Mouse (Mus musculus): ENCODE results near the gene Nek10. TPM values are rescaled to one million over a fixed set of nuclear protein-coding genes. Genes with fewer than 3 reads are reported as not detected.
A peak's percentile ranks its signal among the peaks of the same experiment; 100 is the strongest.
"Not testable (repeated sequence)": the region's sequence is repeated elsewhere in the genome, so short reads cannot be mapped to it uniquely, and the experiment has no call there.

Nek10 gene
- polyA plus RNA-seq (2016; fragmentation: Nextera tagmentation; extraction: Ambion mirVana): not detected in 2 replicates

DNA sequence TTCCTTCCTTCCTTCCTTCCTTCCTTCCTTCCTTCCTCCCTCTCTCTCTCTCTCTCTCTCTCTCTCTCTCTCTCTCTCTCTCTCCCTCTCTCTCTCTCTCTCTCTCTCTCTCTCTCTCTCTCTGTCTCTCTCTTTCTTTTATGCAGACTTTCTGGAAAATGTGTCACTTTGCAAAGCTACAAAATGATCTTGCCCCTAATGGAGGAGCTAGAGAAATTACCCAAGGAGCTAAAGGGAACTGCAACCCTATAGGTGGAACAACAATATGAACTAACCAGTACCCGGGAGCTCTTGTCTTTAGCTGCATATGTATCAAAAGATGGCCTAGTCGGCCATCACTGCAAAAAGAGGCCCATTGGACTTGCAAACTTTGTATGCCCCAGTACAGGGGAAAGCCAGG is at the start of gene Nek10:
Gene Nek10 (plus strand): TSS at position 301 of the 400 bp plus-strand sequence.
- not testable (repeated sequence) for H3K4me1 ChIP-seq; H3K27ac ChIP-seq (replicated peaks); H3K9me3 ChIP-seq (replicated peaks); H3K4me3 ChIP-seq; DNase-seq (ENCODE audit: low spot score); H3K27me3 ChIP-seq (ENCODE audit: low read depth, poor library complexity, severe bottlenecking)
- 53% methylated on average over 2 of the region's 2 CpGs for WGBS
- peaks cover 25% of the 10 kb centered on the region for H3K36me3 ChIP-seq

DNA sequence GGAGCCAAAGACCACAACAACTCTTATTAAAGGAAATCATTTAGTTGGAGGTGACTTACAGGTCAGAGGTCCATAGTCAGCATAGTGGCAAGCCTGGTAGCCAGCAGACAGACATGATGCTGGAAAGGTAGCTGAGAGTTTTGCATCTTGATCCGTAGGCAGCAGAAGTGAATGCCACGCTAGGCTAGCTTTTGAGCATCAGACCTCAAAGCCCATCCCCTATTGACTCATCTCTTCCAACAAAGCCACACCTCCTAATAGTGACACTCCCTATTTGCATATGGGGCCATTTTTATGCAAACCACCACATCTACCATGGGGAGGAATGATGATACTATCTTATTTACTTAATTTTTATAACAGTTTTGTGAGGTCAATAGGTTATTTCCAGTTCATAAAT is 22.0 kb upstream of the Nek10 start:
- DNase-seq (ENCODE audit: low spot score): no peak
- H3K4me1 ChIP-seq: no peaks in the 10 kb centered on the region
- WGBS: 85% methylated on average over 2 of the region's 2 CpGs
- H3K36me3 ChIP-seq: peaks cover 98% of the 10 kb centered on the region
- H3K9me3 ChIP-seq (replicated peaks): no peaks in the 10 kb centered on the region
- no peak overlapping the region for H3K4me3 ChIP-seq
- no peak overlapping the region for H3K27ac ChIP-seq (replicated peaks)
- H3K27me3 ChIP-seq (ENCODE audit: low read depth, poor library complexity, severe bottlenecking): no peaks in the 10 kb centered on the region

DNA sequence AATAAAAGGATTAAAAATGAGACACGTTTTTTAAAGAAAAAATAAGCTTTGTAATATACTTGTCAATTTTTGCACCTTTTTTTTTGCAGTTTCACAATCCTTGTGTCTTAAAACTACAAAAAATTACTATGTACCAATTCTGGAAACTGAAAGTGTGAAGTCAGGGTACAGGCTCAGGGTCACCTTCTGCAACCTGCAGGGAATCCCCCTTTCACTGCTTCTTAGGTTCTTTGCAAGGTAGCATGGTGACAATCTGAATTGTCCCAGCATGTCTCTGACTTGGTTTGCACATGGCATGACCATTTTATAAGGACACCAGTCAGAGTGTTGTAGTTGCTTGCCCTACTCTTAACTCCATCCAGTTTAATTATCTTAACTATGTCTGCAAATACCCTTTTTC is 19.0 kb upstream of the Nek10 start:
- Histone ChIP-seq H3K9me3 (replicated peaks) (no peaks in the 10 kb centered on the region), H3K36me3 (peaks cover 97% of the 10 kb centered on the region), H3K27me3 (ENCODE audit: low read depth, poor library complexity, severe bottlenecking) (no peaks in the 10 kb centered on the region), H3K4me1 (no peaks in the 10 kb centered on the region), H3K27ac (replicated peaks) (no peak overlapping the region), H3K4me3 (no peak overlapping the region)
- DNase-seq (ENCODE audit: low spot score): no peak
- WGBS: 89% methylated on average over 1 of the region's 1 CpGs

DNA sequence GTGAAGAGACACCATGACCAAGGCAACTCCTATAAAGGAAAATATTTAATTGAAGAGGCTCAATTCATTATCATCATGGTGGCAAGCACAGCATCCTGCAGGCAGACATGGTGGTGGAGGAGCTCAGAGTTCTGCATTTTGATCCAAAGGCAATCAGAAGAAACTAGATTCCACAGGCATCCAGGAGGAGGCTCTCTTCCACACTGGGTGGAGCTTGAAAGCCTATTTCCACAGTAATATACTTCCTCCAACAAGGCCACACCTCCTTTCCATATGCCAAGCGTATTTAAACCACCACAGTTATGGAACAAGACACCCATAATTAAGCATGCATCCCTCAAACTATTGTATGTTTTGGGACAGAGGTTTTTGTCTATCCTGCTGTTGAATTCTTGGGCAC is 16.2 kb upstream of the Nek10 start:
- H3K27ac ChIP-seq (replicated peaks): no peak overlapping the region
- no peaks in the 10 kb centered on the region for H3K4me1 ChIP-seq
- H3K27me3 ChIP-seq (ENCODE audit: low read depth, poor library complexity, severe bottlenecking): no peaks in the 10 kb centered on the region
- WGBS: 96% methylated on average over 1 of the region's 1 CpGs
- peaks cover 94% of the 10 kb centered on the region for H3K36me3 ChIP-seq
- DNase-seq (ENCODE audit: low spot score): no peak
- H3K4me3 ChIP-seq: no peak overlapping the region
- H3K9me3 ChIP-seq (replicated peaks): no peaks in the 10 kb centered on the region

DNA sequence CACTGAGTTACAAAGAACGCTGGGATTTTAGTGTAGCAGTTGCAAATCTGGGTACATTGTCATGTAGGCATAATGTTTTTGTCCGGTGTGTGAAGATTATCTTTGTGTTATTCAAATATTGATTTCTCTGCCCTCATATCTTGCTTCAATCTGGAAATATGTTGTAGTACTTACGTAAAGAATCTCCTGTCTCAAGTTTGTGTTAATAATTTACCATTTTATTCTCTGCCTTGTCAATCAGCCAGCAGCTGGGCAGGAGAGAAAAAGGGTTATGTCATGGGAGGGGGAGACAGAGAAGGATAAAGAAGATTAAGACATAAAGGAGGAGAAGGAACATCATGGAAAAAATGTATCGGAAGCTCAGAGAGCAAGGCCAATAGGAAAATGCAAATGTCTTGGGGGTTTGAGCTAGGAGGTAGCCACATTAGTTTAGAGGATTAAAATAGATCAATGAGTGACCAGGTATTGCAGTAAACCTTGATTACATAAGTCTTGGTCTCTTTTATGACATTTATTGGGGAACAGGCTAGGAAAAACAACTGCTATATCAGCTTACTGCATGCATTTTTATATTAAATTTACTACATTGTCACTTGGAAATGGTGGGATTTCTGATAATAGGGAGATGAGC is 13.3 kb upstream of the Nek10 start:
- Histone ChIP-seq H3K9me3 (replicated peaks) (no peaks in the 10 kb centered on the region), H3K27ac (replicated peaks) (no peak overlapping the region), H3K36me3 (peaks cover 71% of the 10 kb centered on the region), H3K4me3 (no peak overlapping the region), H3K27me3 (ENCODE audit: low read depth, poor library complexity, severe bottlenecking) (no peaks in the 10 kb centered on the region), H3K4me1 (no peaks in the 10 kb centered on the region)
- DNase-seq (ENCODE audit: low spot score): no peak
- WGBS: 95% methylated on average over 4 of the region's 4 CpGs

DNA sequence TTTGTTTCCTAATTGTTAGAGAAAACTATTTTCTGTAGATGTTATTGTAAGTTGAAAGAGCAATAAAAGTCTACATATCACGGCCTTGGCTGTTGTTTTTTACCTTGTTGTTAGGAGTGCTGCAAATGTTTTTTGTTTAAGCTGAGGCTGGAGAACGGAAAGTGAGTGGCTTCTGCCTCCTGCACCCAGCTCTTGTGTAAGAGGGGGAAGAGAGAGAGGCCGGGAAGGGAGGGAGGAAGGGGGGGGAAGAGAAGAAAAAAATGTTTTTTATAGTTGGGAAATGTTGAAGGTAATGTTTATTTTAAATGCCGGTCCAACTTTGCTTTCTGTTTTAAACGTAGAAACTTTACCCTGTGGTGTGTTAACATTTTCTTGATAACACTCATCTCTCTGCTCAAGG is 3.4 kb upstream of the Nek10 start:
- no peak overlapping the region for H3K4me3 ChIP-seq
- H3K27me3 ChIP-seq (ENCODE audit: low read depth, poor library complexity, severe bottlenecking): no peaks in the 10 kb centered on the region
- no peak for DNase-seq (ENCODE audit: low spot score)
- WGBS: 87% methylated on average over 5 of the region's 5 CpGs
- no peaks in the 10 kb centered on the region for H3K9me3 ChIP-seq (replicated peaks)
- no peak overlapping the region for H3K27ac ChIP-seq (replicated peaks)
- peaks cover 4% of the 10 kb centered on the region for H3K4me1 ChIP-seq
- peaks cover 47% of the 10 kb centered on the region for H3K36me3 ChIP-seq

DNA sequence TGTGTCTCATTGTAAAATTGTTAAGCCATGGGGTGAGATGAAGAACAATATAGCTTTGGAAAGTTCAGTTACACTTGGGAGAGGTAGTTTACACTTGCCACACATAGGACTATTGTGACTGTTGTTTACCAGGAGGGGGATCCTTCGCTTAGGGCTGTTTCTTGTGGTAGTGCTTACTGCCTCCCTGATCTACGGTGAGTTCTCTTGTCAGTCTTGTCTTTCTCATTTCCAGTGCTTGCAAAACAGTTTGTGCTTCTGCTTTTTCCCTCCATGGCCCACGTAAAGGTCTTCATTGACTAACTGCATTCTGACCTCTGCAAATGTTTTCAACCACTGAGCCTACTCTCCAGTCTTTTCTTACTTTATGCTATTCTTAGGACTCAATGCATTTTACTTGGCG is 2.9 kb upstream of the Nek10 start:
- no peaks in the 10 kb centered on the region for H3K9me3 ChIP-seq (replicated peaks)
- peaks cover 47% of the 10 kb centered on the region for H3K36me3 ChIP-seq
- no peak for DNase-seq (ENCODE audit: low spot score)
- H3K27me3 ChIP-seq (ENCODE audit: low read depth, poor library complexity, severe bottlenecking): no peaks in the 10 kb centered on the region
- H3K4me3 ChIP-seq: no peak overlapping the region
- WGBS: 90% methylated on average over 4 of the region's 4 CpGs
- H3K4me1 ChIP-seq: peaks cover 4% of the 10 kb centered on the region
- H3K27ac ChIP-seq (replicated peaks): no peak overlapping the region

DNA sequence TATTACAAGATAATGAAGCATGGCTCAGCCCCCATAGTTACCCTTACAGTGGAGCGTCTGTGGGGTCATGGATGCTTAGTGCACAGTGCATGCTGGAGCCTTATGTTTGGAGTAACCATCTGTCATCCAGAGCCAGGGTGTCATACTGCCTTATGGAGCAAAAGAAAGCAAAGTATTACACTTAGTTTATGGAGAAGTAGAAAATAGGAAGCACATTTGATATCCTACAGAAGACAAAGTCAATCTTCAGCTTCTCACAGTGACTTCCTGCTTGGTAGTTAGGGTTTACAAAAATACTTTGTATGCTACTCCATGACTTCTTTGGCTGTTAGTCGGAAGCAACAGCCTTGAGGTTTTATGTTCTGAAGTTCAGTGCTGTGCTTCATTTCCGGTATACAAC is 2.4 kb upstream of the Nek10 start:
- Histone ChIP-seq H3K4me3 (no peak overlapping the region), H3K27ac (replicated peaks) (no peak overlapping the region), H3K4me1 (peaks cover 4% of the 10 kb centered on the region), H3K36me3 (peaks cover 43% of the 10 kb centered on the region), H3K27me3 (ENCODE audit: low read depth, poor library complexity, severe bottlenecking) (no peaks in the 10 kb centered on the region), H3K9me3 (replicated peaks) (no peaks in the 10 kb centered on the region)
- DNase-seq (ENCODE audit: low spot score): no peak
- 96% methylated on average over 3 of the region's 3 CpGs for WGBS

DNA sequence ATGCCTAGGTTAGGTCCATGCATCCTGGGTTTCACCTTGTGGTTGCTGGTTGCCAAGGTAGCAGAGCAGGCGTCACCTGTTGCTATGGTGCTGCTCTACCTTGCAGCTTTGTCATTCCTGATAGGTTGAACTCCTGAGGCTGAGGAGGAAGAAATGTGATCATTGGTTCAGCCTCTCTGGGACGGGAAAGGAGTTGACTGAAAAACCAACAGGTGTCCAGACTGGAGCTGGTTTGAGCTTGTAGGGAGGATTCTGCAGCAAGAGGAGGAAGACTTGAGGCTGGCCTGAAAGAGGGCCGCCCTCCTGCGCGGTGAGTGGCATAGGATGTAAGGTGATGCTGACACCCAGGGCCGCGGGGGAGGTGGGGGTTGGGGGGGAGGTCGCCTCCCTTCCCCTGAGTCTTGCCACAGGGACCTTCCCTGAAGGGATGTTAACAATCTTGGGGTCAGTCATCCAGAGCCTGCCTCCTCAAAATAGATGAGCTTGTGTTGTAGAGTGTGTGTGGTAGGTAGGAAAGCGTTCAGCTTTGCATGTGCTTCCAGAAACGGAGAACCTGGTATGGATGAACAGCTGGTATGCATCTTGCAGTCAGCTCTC is 804 bp downstream of the Nek10 start:
- no peaks in the 10 kb centered on the region for H3K27me3 ChIP-seq (ENCODE audit: low read depth, poor library complexity, severe bottlenecking)
- no peak overlapping the region for H3K4me3 ChIP-seq
- peak; percentile 24 for DNase-seq (ENCODE audit: low spot score)
- H3K4me1 ChIP-seq: peaks cover 4% of the 10 kb centered on the region
- WGBS: 15% methylated on average over 10 of the region's 10 CpGs
- H3K27ac ChIP-seq (replicated peaks): no peak overlapping the region
- no peaks in the 10 kb centered on the region for H3K9me3 ChIP-seq (replicated peaks)
- peaks cover 17% of the 10 kb centered on the region for H3K36me3 ChIP-seq

DNA sequence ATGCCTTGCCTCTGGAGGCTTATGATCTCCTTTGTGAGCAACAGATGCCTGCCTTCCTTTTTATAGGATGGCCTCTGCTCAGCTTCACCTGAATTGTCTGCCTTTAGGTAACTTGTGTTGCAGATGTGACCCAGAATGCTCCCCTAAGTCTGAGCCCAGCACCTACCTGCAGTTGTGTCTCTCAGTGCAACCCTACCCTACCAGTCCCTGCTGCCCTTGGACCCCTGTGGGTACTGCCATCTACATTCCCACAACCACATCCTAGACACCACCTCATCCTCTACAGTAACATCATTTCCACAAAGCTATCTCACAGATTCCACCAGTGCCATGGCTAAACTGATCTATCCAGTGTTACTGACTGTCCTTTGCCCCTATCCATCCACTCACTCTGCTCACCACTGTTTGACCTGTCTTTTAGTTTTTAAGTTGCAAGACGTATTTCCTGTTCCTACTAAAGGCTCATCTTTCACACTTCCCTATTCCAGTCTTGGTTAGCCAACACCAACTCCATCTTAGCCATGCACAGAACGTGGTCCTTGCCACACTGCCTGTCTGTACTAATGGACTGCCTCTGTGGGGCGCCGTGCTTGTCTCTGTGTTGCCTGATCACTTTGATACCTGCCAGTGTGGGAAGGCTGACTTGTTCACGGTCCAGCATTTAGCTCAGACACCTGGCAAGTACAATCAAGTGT is 1.4 kb downstream of the Nek10 start:
- H3K4me1 ChIP-seq: peaks cover 4% of the 10 kb centered on the region
- DNase-seq (ENCODE audit: low spot score): no peak
- H3K4me3 ChIP-seq: no peak overlapping the region
- peaks cover 13% of the 10 kb centered on the region for H3K36me3 ChIP-seq
- no peaks in the 10 kb centered on the region for H3K27me3 ChIP-seq (ENCODE audit: low read depth, poor library complexity, severe bottlenecking)
- no peak overlapping the region for H3K27ac ChIP-seq (replicated peaks)
- no peaks in the 10 kb centered on the region for H3K9me3 ChIP-seq (replicated peaks)
- WGBS: 80% methylated on average over 5 of the region's 5 CpGs

DNA sequence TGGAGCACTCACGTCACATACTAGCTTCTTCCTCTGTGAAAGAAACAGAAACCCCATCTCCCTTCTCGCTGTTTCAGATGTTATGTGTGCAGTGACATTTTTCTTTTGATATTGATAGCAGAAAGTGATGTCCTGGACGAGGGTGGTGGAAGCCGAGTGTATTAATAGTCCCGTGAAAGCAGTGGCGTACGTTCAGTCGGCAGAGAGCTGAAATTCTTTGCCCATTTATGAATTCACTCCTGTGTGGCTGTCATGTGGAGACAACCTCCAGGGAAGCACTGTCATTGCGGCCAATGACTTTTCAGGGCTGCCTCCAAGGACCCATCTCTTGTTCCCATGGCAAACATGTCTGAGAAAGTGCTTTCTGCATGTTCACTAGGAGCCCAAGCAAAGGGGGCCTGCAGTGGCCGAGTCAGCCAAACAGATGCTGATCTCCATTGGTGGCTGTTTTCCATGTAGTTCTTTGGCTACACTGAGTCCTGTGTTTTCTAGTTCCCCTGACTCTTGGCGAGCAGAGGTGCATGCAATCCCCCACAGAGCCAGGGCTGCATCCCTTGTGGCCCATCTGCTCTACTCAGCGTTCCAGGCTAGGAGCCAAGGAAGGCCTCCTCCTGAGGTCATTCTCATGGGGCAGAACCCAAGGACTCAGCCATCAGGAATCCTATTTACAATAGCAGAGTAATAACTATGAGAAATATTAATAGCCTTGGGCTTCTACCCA is 29.5 kb downstream of the Nek10 start:
- no peaks in the 10 kb centered on the region for H3K36me3 ChIP-seq
- H3K27me3 ChIP-seq (ENCODE audit: low read depth, poor library complexity, severe bottlenecking): no peaks in the 10 kb centered on the region
- no peaks in the 10 kb centered on the region for H3K4me1 ChIP-seq
- H3K4me3 ChIP-seq: no peak overlapping the region
- H3K9me3 ChIP-seq (replicated peaks): no peaks in the 10 kb centered on the region
- DNase-seq (ENCODE audit: low spot score): no peak
- 87% methylated on average over 12 of the region's 12 CpGs for WGBS
- no peak overlapping the region for H3K27ac ChIP-seq (replicated peaks)

DNA sequence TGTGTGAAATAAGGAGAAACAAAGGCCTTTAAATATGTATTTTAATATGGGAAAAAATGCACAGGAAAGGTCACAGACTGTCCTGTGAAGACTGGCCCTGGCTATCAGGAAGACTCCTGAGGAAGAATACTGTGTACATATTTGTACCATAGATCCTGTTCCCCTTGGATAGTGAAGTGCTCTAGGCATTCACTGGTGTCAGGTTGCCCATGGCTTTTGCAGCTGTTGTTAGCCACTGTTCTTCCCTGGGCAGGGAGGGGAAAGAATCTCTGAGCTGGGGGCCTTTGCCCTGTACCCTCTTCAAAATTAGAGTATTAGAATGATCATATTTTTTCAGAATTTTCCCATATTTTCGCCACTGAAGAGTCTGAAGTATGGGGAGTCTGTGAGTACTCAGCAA is 30.3 kb downstream of the Nek10 start:
- Histone ChIP-seq H3K36me3 (no peaks in the 10 kb centered on the region), H3K27ac (replicated peaks) (no peak overlapping the region), H3K4me3 (no peak overlapping the region), H3K27me3 (ENCODE audit: low read depth, poor library complexity, severe bottlenecking) (no peaks in the 10 kb centered on the region), H3K9me3 (replicated peaks) (no peaks in the 10 kb centered on the region), H3K4me1 (no peaks in the 10 kb centered on the region)
- no peak for DNase-seq (ENCODE audit: low spot score)
- 73% methylated on average over 1 of the region's 1 CpGs for WGBS

DNA sequence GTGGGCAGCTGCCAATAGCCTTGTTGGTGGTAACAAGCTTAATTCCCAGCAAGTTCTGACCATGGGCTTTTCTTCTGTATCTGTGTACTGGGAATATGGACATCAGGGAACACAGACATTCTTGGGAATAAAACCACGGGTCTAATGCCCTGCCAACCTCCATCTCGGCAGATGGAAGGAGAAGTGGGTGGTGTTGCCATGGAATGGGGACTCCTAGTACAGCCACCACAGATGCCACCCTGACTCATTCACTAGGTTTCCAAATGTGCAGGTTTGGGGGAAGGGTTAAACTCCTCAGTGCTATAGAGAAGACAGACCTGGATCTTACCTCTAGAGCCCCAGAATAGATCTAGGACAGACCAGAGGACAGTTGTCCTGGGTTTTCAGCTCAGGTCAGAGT is 31.1 kb downstream of the Nek10 start:
- no peaks in the 10 kb centered on the region for H3K9me3 ChIP-seq (replicated peaks)
- no peaks in the 10 kb centered on the region for H3K4me1 ChIP-seq
- H3K36me3 ChIP-seq: no peaks in the 10 kb centered on the region
- WGBS: 83% methylated on average over 2 of the region's 2 CpGs
- no peaks in the 10 kb centered on the region for H3K27me3 ChIP-seq (ENCODE audit: low read depth, poor library complexity, severe bottlenecking)
- no peak for DNase-seq (ENCODE audit: low spot score)
- no peak overlapping the region for H3K4me3 ChIP-seq
- H3K27ac ChIP-seq (replicated peaks): no peak overlapping the region
